Mouse (Mus musculus) liver, adult 2 months (tissue): ENCODE results near the gene Cdc37.

Experiments used
- CTCF ChIP-seq: fragments of 200-500 bp; IDR thresholded peaks from 2 replicates; pipeline ENCODE4 v1.5.1; 2011; ENCODE audit warnings: low read depth, low read length, control low read depth
- POLR2A ChIP-seq: fragments of 200-500 bp; IDR thresholded peaks from 2 replicates; pipeline ENCODE4 v1.6.1; 2011; ENCODE audit warnings: low read length, control low read depth; ENCODE audit not compliant: insufficient read depth; ENCODE audit errors: extremely low read depth

DNA sequence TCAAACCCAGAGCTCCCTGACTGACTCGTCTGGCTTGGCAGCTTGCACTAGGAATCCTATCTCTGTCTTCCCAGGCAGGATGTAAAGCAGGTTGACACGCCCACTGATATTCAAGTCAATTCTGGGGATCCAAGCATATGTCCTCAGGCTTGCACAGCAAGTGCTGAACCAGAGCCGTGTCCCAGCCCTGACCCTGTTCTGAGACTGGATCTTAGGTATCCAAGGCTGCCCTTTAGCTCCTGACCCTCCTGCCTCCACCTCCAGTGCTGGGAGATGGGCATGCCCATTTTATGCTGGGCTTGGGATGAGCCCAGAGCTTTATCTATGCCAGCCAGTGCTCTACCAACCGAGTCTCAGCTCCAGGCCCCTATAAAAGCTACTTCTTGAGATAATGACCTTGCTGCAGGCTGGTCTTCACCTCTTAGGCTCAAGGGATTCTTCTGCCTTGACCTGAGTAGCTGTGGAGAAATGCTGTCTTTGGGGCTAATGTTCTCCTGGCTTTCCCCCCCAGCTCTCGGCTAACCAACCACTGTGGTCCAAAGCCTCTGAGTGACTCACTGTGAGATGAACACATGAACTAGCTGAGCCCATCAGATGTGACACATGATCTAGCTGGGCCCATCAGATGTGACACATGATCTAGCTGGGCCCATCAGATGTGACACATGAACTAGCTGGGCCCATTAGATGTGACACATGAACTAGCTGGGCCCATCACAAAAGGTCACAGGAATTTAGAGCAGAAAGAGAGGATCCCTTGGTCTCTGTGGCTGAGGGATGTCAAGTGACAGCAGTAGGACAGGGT lies 43.8 kb downstream of the Cdc37 start:
- TF ChIP-seq CTCF (no peak), POLR2A (no peak)
